Mouse (Mus musculus) lung, embryonic 16.5 days (tissue): ENCODE results near the gene Iah1. TPM values are rescaled to one million over a fixed set of nuclear protein-coding genes. Genes with fewer than 3 reads are reported as not detected.

Source experiments
- ATAC-seq: fragments of 200-750 bp; cut with Nextera tagmentation; 2 replicates; pipeline ENCODE4 v1.8.0; 2017; ENCODE audit warnings: low read depth, mild to moderate bottlenecking, moderate library complexity
- H3K27ac ChIP-seq: fragments of 300-500 bp; sonication (generic); 2 replicates; pipeline ENCODE4 v1.5.1; 2014; ENCODE audit warnings: mild to moderate bottlenecking, control low read depth, low read length
- H3K27me3 ChIP-seq: fragments of 300-500 bp; sonication (generic); 2 replicates; pipeline ENCODE4 v1.6.1; 2014; ENCODE audit warnings: low read depth, low read length, mixed read lengths; ENCODE audit not compliant: control insufficient read depth, insufficient read depth
- H3K36me3 ChIP-seq: fragments of 300-500 bp; sonication (generic); 2 replicates; pipeline ENCODE4 v1.6.1; 2014; ENCODE audit warnings: low read length; ENCODE audit not compliant: control insufficient read depth, insufficient read depth
- H3K4me1 ChIP-seq: fragments of 300-500 bp; sonication (generic); replicated peaks from 2 replicates; pipeline ENCODE4 v1.6.1; 2014; ENCODE audit warnings: low read length, mixed read lengths; ENCODE audit not compliant: control insufficient read depth, insufficient read depth
- H3K4me2 ChIP-seq: fragments of 300-500 bp; sonication (generic); 2 replicates; pipeline ENCODE4 v1.6.1; 2014; ENCODE audit warnings: low read depth, low read length, control low read depth
- H3K4me3 ChIP-seq: fragments of 300-500 bp; sonication (generic); 2 replicates; pipeline ENCODE4 v1.5.1; 2014; ENCODE audit warnings: mild to moderate bottlenecking, low read length, control low read depth
- H3K9ac ChIP-seq: fragments of 300-500 bp; sonication (generic); 2 replicates; pipeline ENCODE4 v1.6.1; 2014; ENCODE audit warnings: low read length, control low read depth
- H3K9me3 ChIP-seq: fragments of 300-500 bp; sonication (generic); 2 replicates; pipeline ENCODE4 v1.6.1; 2016; ENCODE audit warnings: low read length; ENCODE audit not compliant: control insufficient read depth
- WGBS: fragments of 180-500 bp; shearing (Covaris S2); extraction: QIAGEN DNeasy Blood & Tissue Kit; methylation state at CpG from one replicate; pipeline ENCODE4 v1.1.7; 2014; 5-methylcytosine and 5-hydroxymethylcytosine counted together
- polyA plus RNA-seq: library from polyadenylated mRNA; unstranded; fragments of >200 nt; fragmentation: Nextera tagmentation; extraction: Ambion mirVana; gene quantifications from 2 replicates; pipeline ENCODE4 v1.2.1, GENCODE M21; 2015

Iah1 gene
- polyA plus RNA-seq, 1 experiment from 2014 or later: 70.1 TPM

DNA sequence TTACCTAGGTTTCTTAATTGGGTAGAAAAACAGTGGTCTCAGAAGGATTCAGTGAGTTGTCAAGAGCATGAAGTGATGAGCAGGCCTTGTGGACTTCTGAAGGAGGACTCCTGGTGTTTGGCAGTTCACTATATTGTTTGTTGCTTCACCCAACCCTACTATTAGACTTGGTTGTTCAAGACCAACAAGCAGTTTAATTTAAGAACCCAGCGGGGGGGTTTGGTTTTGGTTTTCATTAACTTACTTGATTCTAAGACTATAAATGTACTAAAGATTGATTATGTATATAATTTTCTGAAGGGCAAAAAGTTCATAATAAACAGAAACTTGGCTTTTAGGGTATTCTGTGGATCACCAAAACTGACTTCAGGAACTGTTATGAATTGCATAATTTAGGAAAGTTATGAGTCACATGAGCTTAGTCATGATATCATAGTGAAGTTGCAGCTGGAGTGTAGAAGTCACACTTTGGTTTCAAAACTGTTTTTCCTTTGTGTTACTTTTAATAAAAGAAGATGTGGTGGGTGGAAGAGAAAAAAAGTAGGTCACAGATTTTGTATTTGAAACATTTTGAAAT is 53.9 kb downstream of the Iah1 start:
- Histone ChIP-seq H3K4me1 (peaks cover 5% of the 10 kb centered on the region; the same call in 1 of the 2 replicates), H3K4me3 (no peak overlapping the region), H3K36me3 (no peaks in the 10 kb centered on the region), H3K27me3 (no peaks in the 10 kb centered on the region), H3K9ac (no peak overlapping the region), H3K9me3 (no peaks in the 10 kb centered on the region), H3K4me2 (no peak overlapping the region), H3K27ac (no peak overlapping the region)
- WGBS: 94% methylated on average over 1 of the region's 1 CpGs
- no peak for ATAC-seq

DNA sequence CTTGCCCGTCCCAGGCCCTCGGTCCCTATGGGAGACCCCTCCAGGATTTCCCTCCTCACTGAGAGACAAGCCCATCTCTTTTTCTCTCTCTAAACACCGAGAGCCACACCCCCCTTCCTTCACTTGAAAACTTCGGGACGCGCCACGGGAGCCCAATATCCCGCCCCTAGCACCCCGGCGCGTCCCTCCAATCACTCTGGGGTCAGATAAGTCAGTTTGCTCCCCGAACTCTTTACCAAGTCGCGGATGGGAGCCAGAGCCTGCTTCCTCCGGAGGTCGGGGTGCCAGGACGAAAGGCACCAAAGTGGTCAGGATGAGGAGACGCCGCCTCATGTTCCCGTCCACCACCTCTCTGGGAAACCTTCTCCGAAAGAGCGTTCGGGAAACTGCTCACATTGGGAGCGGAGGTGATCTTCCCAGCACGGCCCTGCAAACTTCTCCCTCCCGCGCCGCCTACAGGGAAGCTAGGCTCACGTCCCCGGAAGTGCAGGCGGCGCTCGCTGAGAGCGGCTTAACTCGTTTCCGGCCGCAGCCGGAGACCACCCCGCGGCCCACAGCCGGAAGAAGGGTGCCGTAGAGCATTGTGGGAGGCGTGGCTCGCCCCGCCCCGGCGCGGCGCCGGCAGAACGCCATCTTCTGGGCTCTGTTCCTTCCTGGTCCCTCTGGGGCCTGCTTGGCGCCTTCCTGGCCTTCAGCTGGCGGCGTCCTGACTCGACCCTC is 57.1 kb downstream of the Iah1 start, which contains the start of gene Adam17:
Gene Adam17, minus strand, starts transcription at position 533 of the 720 bp plus-strand sequence.
- under 1% methylated on average over 55 of the region's 55 CpGs for WGBS
- Histone ChIP-seq H3K27me3 (no peaks in the 10 kb centered on the region), H3K9ac (peak within 1 kb of the TSS; percentile 95), H3K4me2 (peak within 1 kb of the TSS; percentile 68), H3K4me3 (peak within 1 kb of the TSS; percentile 80), H3K4me1 (peaks cover 5% of the 10 kb centered on the region; the same call in 1 of the 2 replicates), H3K9me3 (no peaks in the 10 kb centered on the region), H3K27ac (peak within 1 kb of the TSS; percentile 98), H3K36me3 (no peaks in the 10 kb centered on the region)
- peak; percentile 99 for ATAC-seq

Other genes with a start within 250 kb of the Iah1 start
- gene Cpsf3, start 31.0 kb upstream of the Iah1 start, polyA plus RNA-seq: 112 and 115 TPM in 2 replicates
- 50.2 and 57.8 TPM in 2 replicates for gene Itgb1bp1, start 30.1 kb upstream of the Iah1 start, polyA plus RNA-seq
- gene Adam17, start 57.2 kb downstream of the Iah1 start, polyA plus RNA-seq: 55.6 and 56.2 TPM in 2 replicates
- gene Ywhaq, start 101.2 kb downstream of the Iah1 start, polyA plus RNA-seq: 619 and 660 TPM in 2 replicates